Mouse (Mus musculus) thymus, postnatal 0 days (tissue): Measurements from ENCODE around the gene Ankrd28. TPM values are rescaled to one million over a fixed set of nuclear protein-coding genes. Genes with fewer than 3 reads are reported as not detected.
"Not testable (repeated sequence)": the region's sequence is repeated elsewhere in the genome, so short reads cannot be mapped to it uniquely, and the experiment has no call there.

Source experiments
- DNase-seq: peaks from one replicate; pipeline ENCODE4 v3.0.0-alpha.2; 2015; ENCODE audit warnings: low spot score
- polyA plus RNA-seq: library from polyadenylated mRNA; unstranded; fragments of >200 nt; fragmentation: Nextera tagmentation; extraction: Ambion mirVana; gene quantifications from 2 replicates; pipeline ENCODE4 v1.2.1, GENCODE M21; 2015

The Ankrd28 gene
- polyA plus RNA-seq: 9.2 and 11.1 TPM in 2 replicates

- peak; percentile 97 for DNase-seq
Observed at GRCm38 (mm10) chr14:31830571-31831369, at the start of gene Ankrd28. Ankrd28 (minus strand) TSS chr14:31830651.

- no peak for DNase-seq
Observed at GRCm38 (mm10) chr14:31879456-31879855, 49.0 kb upstream of the Ankrd28 start.

GRCm38 (mm10) chr14:31872130-31872529 is 41.7 kb upstream of the Ankrd28 start:
- no peak for DNase-seq

GRCm38 (mm10) chr14:31870436-31870835 is 40.0 kb upstream of the Ankrd28 start:
- DNase-seq: no peak

- no peak for DNase-seq
Observed at GRCm38 (mm10) chr14:31868591-31868990, 38.1 kb upstream of the Ankrd28 start.

- not testable (repeated sequence) for DNase-seq
Observed at GRCm38 (mm10) chr14:31866366-31866765, 35.9 kb upstream of the Ankrd28 start.

GRCm38 (mm10) chr14:31858679-31859078 is 28.2 kb upstream of the Ankrd28 start:
- no peak for DNase-seq

- DNase-seq: no peak
Observed at GRCm38 (mm10) chr14:31857096-31857975, 26.9 kb upstream of the Ankrd28 start.

- no peak for DNase-seq
Observed at GRCm38 (mm10) chr14:31856007-31856406, 25.6 kb upstream of the Ankrd28 start.

GRCm38 (mm10) chr14:31854667-31855066 is 24.2 kb upstream of the Ankrd28 start:
- DNase-seq: no peak

- no peak for DNase-seq
Observed at GRCm38 (mm10) chr14:31843571-31843970, 13.1 kb upstream of the Ankrd28 start.

- no peak for DNase-seq
Observed at GRCm38 (mm10) chr14:31832022-31832421, 1.6 kb upstream of the Ankrd28 start.

- DNase-seq: no peak
Observed at GRCm38 (mm10) chr14:31831370-31831712, 890 bp upstream of the Ankrd28 start.

GRCm38 (mm10) chr14:31829761-31830562 is 489 bp downstream of the Ankrd28 start:
- DNase-seq: peak; percentile 72

GRCm38 (mm10) chr14:31827221-31827620 is 3.2 kb downstream of the Ankrd28 start:
- DNase-seq: no peak

- no peak for DNase-seq
Observed at GRCm38 (mm10) chr14:31809942-31810341, 20.5 kb downstream of the Ankrd28 start.

GRCm38 (mm10) chr14:31803791-31804190 is 26.7 kb downstream of the Ankrd28 start:
- no peak for DNase-seq

- DNase-seq: no peak
Observed at GRCm38 (mm10) chr14:31800976-31801375, 29.5 kb downstream of the Ankrd28 start.

GRCm38 (mm10) chr14:31800446-31800845 is 30.0 kb downstream of the Ankrd28 start:
- no peak for DNase-seq

GRCm38 (mm10) chr14:31798937-31799336 is 31.5 kb downstream of the Ankrd28 start:
- no peak for DNase-seq

- no peak for DNase-seq
Observed at GRCm38 (mm10) chr14:31795535-31795934, 34.9 kb downstream of the Ankrd28 start.

- DNase-seq: no peak
Observed at GRCm38 (mm10) chr14:31794776-31795126, 35.7 kb downstream of the Ankrd28 start.
